Mouse (Mus musculus) E14TG2a.4 (cell line): ENCODE measurements around the gene Gkn1.

Experiments used
- H3K27me3 ChIP-seq: 2 replicates; pipeline ENCODE4 v1.6.1; 2014; ENCODE audit warnings: low read length, control low read depth; ENCODE audit not compliant: insufficient read depth
- H3K36me3 ChIP-seq: 2 replicates; pipeline ENCODE4 v1.6.1; 2014; ENCODE audit warnings: low read length, control low read depth; ENCODE audit not compliant: insufficient read depth
- H3K4me1 ChIP-seq: replicated peaks from 2 replicates; pipeline ENCODE4 v1.6.1; 2014; ENCODE audit warnings: low read depth, low read length, control low read depth
- H3K4me3 ChIP-seq: replicated peaks from 2 replicates; pipeline ENCODE4 v1.5.1; 2014; ENCODE audit warnings: mild to moderate bottlenecking, low read length
- H3K9me3 ChIP-seq: 2 replicates; pipeline ENCODE4 v1.6.1; 2014; ENCODE audit warnings: low read length, control low read depth
- CTCF ChIP-seq: conservative IDR thresholded peaks from 2 replicates; pipeline ENCODE4 v1.5.1; 2014; ENCODE audit warnings: low read length
- NANOG ChIP-seq: IDR thresholded peaks from 2 replicates; pipeline ENCODE4 v1.6.1; 2014; ENCODE audit warnings: borderline replicate concordance, low read length, mixed read lengths
- POU5F1 ChIP-seq: IDR thresholded peaks from 2 replicates; pipeline ENCODE4 v1.6.1; 2014; ENCODE audit warnings: low read length, borderline replicate concordance

Gkn1 gene

GRCm38 (mm10) chr6:87304486-87304885, 46.3 kb downstream of the Gkn1 start:
- Histone ChIP-seq H3K36me3 (no peaks in the 10 kb centered on the region), H3K4me1 (no peaks in the 10 kb centered on the region), H3K4me3 (no peak overlapping the region), H3K9me3 (no peaks in the 10 kb centered on the region), H3K27me3 (no peaks in the 10 kb centered on the region)
- TF ChIP-seq POU5F1 (no peak), CTCF (no peak), NANOG (no peak)

GRCm38 (mm10) chr6:87302746-87303145, 48.0 kb downstream of the Gkn1 start:
- Histone ChIP-seq H3K4me3 (no peak overlapping the region), H3K27me3 (no peaks in the 10 kb centered on the region), H3K36me3 (no peaks in the 10 kb centered on the region), H3K4me1 (no peaks in the 10 kb centered on the region), H3K9me3 (no peaks in the 10 kb centered on the region)
- TF ChIP-seq CTCF (no peak), POU5F1 (no peak), NANOG (no peak)

GRCm38 (mm10) chr6:87301991-87302390, 48.8 kb downstream of the Gkn1 start:
- H3K4me3 ChIP-seq: no peak overlapping the region
- H3K27me3 ChIP-seq: no peaks in the 10 kb centered on the region
- no peaks in the 10 kb centered on the region for H3K4me1 ChIP-seq
- TF ChIP-seq CTCF (no peak), POU5F1 (no peak), NANOG (no peak)
- H3K36me3 ChIP-seq: no peaks in the 10 kb centered on the region
- no peaks in the 10 kb centered on the region for H3K9me3 ChIP-seq
